40 mouse cellular contexts compared by ENCODE assay signal in the genomic region with DNA sequence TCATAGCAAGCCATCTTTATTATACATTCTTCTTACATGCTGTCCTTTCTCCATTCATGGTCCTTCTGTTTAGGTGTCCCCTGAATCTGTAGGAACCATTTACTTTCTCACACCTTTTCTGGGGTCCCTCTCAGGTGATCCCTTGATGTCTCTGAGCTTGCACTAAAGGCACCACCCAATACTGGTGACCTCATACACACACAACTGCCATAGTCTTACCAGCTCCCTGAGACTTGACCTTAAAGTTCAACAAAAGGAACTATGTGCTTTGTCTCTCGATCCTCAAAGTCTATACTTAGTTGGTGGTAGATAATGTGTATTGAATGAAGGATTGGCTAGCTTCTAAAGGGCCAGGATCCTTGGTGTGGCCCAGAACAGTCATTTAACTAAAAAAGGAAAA. TPM values are rescaled to one million over a fixed set of nuclear protein-coding genes. Genes with fewer than 3 reads are reported as not detected.
"Had no signal": no experiment of that assay in that cellular context is flagged by ENCODE, and none has a peak within 500 bp of the region (broad histone marks: within the 10 kb centered on the region; RNA-seq: fewer than 3 reads in every experiment).

No protein-coding gene starts in this region.

- DNase-seq: gastrocnemius, postnatal 14 days; gastrocnemius, postnatal 36 days; heart, adult 18-20 months; heart, postnatal 14 days; heart, postnatal 36 days; kidney, adult 11 months; kidney, adult 2 months; kidney, adult 9 months; layer of hippocampus, postnatal 36 days; left cerebral cortex, postnatal 4 days; lung, adult 18-20 months had no signal

- H3K9me3 ChIP-seq: heart, embryonic 10.5 days; heart, embryonic 12.5 days; hindbrain, embryonic 13.5 days; hindbrain, embryonic 15.5 days; kidney, embryonic 15.5 days; limb, embryonic 13.5 days; limb, embryonic 15.5 days; liver, embryonic 12.5 days had no signal

- H3K36me3 ChIP-seq: heart, embryonic 10.5 days; heart, embryonic 12.5 days; hindbrain, embryonic 13.5 days; hindbrain, embryonic 15.5 days; kidney, embryonic 15.5 days; limb, embryonic 13.5 days; limb, embryonic 15.5 days; liver, embryonic 12.5 days had no signal

- ATAC-seq: liver, embryonic 12.5 days had no signal

- H3K9ac ChIP-seq: heart, embryonic 12.5 days; hindbrain, embryonic 13.5 days; hindbrain, embryonic 15.5 days; kidney, embryonic 15.5 days; limb, embryonic 13.5 days; limb, embryonic 15.5 days; liver, embryonic 12.5 days; liver, embryonic 14.5 days had no signal

- H3K27me3 ChIP-seq: heart, embryonic 12.5 days; hindbrain, embryonic 13.5 days; hindbrain, embryonic 15.5 days; kidney, embryonic 15.5 days; limb, embryonic 13.5 days; limb, embryonic 15.5 days; liver, embryonic 12.5 days had no signal

- H3K4me2 ChIP-seq: heart, embryonic 12.5 days; hindbrain, embryonic 13.5 days; hindbrain, embryonic 15.5 days; kidney, embryonic 15.5 days; limb, embryonic 13.5 days; limb, embryonic 15.5 days; liver, embryonic 12.5 days had no signal

- H3K4me1 ChIP-seq: heart, embryonic 12.5 days; hindbrain, embryonic 13.5 days; hindbrain, embryonic 15.5 days; limb, embryonic 15.5 days had no signal

- H3K4me3 ChIP-seq: heart, embryonic 10.5 days; heart, embryonic 12.5 days; hindbrain, embryonic 13.5 days; hindbrain, embryonic 15.5 days; kidney, embryonic 15.5 days; limb, embryonic 13.5 days; limb, embryonic 15.5 days; liver, embryonic 12.5 days had no signal

- H3K27ac ChIP-seq: hindbrain, embryonic 13.5 days; hindbrain, embryonic 15.5 days; hindbrain, postnatal 0 days; kidney, embryonic 15.5 days; kidney, postnatal 0 days; limb, embryonic 13.5 days; limb, embryonic 15.5 days; liver, embryonic 12.5 days; liver, embryonic 14.5 days had no signal

RNA-seq across cellular contexts. Expression of a gene that starts 15.4 kb away (rescaled TPM):
- total RNA-seq: gastrocnemius, adult 18-20 months; gastrocnemius, adult 8-10 months; gastrocnemius, postnatal 14 days; gastrocnemius, postnatal 36 days; heart, adult 18-20 months; heart, adult 8-10 months; heart, postnatal 14 days; heart, postnatal 36 days; hematopoietic stem cell, adult 5-6 weeks; hindbrain, postnatal 0 days; layer of hippocampus, adult 18-20 months; layer of hippocampus, postnatal 14 days; layer of hippocampus, postnatal 36 days; left cerebral cortex, adult 18-20 months; left cerebral cortex, postnatal 14 days; left cerebral cortex, postnatal 4 days; liver, adult 2 months had no signal
- polyA plus RNA-seq: gonadal fat pad, adult 2 months; heart, embryonic 10.5 days; heart, embryonic 12.5 days; heart, embryonic 14.5 days; heart, embryonic 16.5 days; hindbrain, embryonic 11.5 days; hindbrain, embryonic 13.5 days; hindbrain, embryonic 15.5 days; hindbrain, postnatal 0 days; intestine, embryonic 14.5 days; intestine, embryonic 16.5 days; kidney, adult 2 months; kidney, embryonic 15.5 days; kidney, postnatal 0 days; large intestine, adult 2 months; limb, embryonic 11.5 days; limb, embryonic 13.5 days; limb, embryonic 15.5 days; liver, adult 2 months; liver, embryonic 12.5 days; liver, embryonic 14.5 days; liver, embryonic 16.5 days had no signal
